Mouse (Mus musculus): ENCODE measurements around the gene 4930404N11Rik. TPM values are rescaled to one million over a fixed set of nuclear protein-coding genes. Genes with fewer than 3 reads are reported as not detected.

4930404N11Rik gene
- total RNA-seq, 2 experiments from 2014 or later: 0.92 to 0.99 TPM

GRCm38 (mm10) chr10:81383802-81384604, 18.4 kb upstream of the 4930404N11Rik start, which contains the start of the genes Dohh and Gm48551:
Dohh (plus strand) TSS chr10:81384428.
Gm48551 (plus strand) TSS chr10:81384466.
- peak; percentile 75 for ATAC-seq (replicated peaks; ENCODE audit: poor library complexity)

GRCm38 (mm10) chr10:81382039-81382438, 16.4 kb upstream of the 4930404N11Rik start:
- ATAC-seq (replicated peaks; ENCODE audit: poor library complexity): peak; percentile 52

- no peak for ATAC-seq (replicated peaks; ENCODE audit: poor library complexity)
These were observed 14.3 kb upstream of the 4930404N11Rik start for GRCm38 (mm10) chr10:81379809-81380378.

DNA sequence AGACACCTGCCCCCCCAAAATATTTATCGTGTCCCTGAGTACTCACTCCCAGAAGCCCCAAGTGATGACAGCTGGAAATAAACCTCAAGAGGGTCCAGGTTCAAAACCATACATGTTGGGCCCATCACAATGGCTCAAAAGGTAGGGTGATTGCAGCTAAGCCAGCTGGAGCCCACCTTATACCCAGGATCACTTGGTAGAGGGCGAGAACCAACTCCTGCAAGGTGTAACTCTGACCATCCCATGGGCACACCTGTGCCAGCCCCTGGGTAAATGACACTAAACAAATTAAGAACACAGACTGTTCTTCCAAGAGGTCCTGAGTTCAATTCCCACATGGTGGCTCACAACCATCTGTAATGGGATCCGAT, 13.6 kb upstream of the 4930404N11Rik start:
- no peak for ATAC-seq (replicated peaks; ENCODE audit: poor library complexity)

GRCm38 (mm10) chr10:81378553-81379182, 13.1 kb upstream of the 4930404N11Rik start:
- peak; percentile 81 for ATAC-seq (replicated peaks; ENCODE audit: poor library complexity)

DNA sequence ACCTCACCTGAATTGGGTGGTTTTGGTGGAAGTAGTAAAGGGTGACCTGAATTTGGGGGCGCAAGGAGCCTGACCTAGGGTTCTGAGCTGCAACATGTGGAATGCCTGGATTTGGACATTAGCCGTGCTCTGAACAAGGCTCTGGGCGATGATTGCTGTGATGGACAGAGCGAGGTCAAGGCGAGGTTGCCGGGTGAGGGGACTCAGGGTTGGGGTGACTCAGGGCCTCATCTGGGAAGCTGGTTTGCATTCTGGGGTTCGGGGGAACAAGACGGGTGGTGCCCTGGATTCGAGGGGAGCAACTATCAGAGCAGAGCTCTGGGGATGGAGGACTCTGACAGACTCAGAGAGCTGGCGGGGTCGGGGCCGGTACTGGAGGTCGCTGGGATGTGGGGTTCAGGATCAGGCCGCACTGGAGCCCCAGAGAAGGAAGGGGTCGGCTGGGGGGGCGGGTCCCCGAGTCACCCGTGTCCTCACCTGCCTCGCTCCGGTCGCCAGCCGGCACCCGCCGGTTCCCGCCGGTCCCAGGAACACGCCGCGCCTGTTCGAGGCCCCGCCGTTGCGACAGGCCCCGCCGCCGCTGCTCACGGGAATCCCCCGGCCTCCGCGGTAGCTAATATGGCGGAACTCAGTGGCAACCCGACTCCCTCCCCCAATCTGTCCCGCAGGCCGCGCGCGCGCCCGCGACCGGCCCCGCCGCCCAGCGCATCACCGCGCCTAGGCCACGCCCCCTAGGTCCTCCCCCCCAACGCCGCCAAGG, 12.4 kb upstream of the 4930404N11Rik start, which contains the start of gene Fzr1:
Fzr1 (minus strand) TSS at position 724 of the 760 bp plus-strand sequence.
- ATAC-seq (replicated peaks; ENCODE audit: poor library complexity): no peak

DNA sequence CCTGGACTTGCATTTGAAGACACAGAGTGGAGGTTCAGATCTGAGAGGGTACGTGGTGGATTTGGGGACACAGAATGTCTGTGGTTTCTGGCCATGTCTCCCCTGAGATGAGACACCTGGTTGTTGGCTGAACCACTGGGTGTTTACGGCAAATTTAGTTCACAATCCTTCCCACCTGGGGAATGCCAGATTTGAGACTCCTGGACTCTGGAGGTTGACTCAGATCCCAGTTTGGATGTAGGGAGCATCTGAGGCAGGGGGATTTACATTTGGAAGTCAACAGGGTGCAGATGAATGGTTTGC, 11.7 kb upstream of the 4930404N11Rik start:
- no peak for ATAC-seq (replicated peaks; ENCODE audit: poor library complexity)

- ATAC-seq (replicated peaks; ENCODE audit: poor library complexity): no peak
These were observed 11.1 kb upstream of the 4930404N11Rik start for GRCm38 (mm10) chr10:81376561-81377361.

- no peak for ATAC-seq (replicated peaks; ENCODE audit: poor library complexity)
These were observed 9.7 kb upstream of the 4930404N11Rik start for GRCm38 (mm10) chr10:81375322-81375721.

GRCm38 (mm10) chr10:81367207-81367495, 1.5 kb upstream of the 4930404N11Rik start:
- no peak for ATAC-seq (replicated peaks; ENCODE audit: poor library complexity)

DNA sequence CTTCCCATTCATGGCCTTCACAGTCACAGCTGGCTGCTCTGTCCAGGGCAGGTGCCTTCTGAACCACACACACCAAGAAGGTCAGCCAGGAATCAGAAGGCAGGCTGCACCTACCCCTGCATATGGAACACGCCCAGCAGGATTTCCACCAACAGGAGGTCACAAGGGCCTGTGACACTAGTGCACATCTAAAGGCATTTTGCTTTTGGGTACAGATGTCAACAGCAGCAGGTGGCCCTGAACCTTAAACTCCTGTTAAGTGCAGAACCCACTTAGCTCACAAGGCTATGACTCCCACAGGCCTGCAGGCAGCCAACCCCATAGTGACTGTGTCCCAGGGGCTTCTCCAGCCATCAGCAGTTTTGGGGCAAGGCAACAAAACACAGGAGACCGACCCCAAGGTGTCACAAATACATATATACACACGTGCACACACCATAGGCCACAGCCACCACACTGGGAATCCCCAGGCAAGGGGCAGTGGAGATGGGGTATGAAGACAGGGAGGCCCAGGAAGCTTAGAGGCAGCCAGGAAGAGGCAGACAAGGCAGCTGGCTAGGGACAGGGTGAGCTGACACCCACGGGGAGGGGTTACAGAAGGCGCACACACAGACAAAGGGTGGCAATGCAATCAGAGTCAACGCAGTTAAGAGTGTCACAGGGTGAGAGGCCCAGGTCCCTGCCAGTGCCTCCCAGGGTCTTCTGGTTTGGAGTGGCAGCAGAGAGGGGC, 1.0 kb upstream of the 4930404N11Rik start:
- ATAC-seq (replicated peaks; ENCODE audit: poor library complexity): no peak

DNA sequence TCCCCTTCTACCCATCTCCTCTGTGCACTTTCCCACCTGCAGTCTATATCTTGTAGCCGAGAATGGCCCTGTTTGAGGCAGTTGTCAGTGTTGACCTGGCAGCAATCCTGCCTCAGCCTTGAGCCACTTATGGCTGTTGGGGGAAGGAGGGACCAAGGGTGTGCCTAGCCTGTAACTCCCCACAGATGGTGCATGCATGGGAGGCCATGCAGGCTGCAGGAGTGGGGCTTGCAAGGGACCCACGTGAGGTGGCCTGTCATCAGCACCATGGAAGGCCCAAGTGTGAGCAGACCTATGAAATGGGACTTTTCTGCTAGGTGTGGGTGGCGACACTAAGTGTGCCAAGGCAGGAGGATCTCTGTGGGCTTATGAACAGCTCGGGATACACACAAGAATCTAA, 543 bp downstream of the 4930404N11Rik start:
- ATAC-seq (replicated peaks; ENCODE audit: poor library complexity): no peak

DNA sequence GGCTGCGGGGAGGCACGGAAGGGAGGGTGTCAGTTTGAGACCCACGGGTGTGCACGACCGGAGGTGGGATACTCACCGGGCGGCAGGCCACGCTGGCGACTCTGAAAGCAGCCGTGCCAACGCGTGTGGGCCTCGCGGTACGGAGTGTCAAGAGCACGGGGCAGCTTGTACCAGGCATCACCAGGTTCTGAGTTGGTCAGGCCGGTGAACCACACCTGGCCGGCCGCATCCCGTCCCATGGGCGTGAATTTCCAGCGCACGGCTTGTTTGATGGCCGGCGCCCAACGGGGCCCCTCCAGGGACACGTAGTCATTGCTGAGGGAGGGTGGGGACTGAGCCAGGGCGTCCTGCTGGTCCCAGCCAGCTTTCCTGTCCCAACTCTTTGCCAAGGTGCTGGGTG, 950 bp downstream of the 4930404N11Rik start:
- ATAC-seq (replicated peaks; ENCODE audit: poor library complexity): no peak

DNA sequence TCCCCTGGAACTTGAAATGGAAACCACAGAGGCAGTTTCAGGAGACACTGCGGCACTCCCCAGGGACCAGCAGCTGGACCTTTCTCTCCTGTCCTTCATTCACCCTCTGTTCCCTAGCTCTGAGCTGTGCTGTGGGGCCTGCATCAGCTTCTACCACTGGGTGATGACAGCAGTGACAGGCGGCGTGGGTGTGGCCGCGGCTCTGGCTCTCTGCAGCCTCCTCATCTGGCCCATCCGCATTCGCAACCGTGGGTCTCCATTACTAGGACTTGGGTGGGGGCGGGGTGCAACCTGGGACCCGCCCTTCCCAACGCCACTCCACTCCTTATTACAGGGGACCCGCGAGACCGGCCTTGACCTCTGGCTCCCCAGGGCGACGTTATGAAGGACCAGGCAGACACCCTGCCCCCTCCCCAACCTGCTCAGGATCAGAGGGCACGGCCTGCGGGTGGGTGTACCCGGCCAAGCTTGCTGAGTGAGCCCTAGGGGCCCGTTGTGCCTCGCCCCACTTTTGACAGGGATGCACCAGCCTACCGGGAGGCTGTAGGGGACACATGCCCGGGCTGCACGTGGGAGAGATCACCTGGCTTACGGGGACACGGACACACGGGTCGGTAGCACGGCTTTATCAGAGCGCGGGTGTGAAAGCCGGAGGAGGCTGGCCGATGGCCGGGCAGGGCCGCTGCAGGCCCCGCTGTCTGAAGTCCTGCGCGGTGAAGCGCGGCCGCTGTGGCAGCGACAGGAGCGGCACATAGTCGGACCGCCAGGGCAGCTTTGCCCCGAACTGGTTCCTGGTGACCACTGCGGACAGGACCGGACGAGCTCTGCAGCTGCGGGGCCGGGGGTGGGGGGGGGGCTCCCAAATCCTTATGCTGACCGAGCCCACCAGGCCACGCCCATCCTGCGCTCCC, 1.9 kb downstream of the 4930404N11Rik start:
- no peak for ATAC-seq (replicated peaks; ENCODE audit: poor library complexity)

DNA sequence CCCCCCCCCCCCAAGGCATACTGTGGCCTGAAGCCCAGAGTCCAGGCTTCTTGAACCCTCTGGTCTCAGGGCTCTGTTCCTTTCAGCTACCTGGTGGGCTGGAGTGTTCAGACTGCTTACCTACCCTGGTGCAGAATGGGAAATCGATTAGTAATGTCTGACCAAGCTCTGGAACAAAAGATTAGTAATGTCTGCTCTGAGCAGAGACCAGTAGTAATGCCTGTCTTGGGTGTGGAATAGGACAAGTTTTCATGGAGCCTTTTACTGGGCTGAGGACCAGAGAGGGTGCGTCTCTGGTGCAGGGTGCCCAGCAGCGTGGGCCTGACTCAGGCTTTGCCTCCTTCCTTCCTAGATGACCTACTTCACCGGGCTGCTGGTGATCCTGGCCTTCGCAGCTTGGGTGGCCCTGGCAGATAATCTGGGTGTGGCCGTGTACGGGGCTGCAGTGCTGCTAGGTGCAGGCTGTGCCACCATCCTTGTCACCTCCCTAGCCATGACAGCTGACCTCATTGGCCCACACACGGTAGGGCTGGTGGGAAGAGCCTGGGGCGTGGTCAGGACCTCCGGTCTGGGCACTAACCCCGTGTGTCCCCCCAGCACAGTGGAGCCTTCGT, 3.2 kb downstream of the 4930404N11Rik start:
- peak; percentile 51 for ATAC-seq (replicated peaks; ENCODE audit: poor library complexity)

DNA sequence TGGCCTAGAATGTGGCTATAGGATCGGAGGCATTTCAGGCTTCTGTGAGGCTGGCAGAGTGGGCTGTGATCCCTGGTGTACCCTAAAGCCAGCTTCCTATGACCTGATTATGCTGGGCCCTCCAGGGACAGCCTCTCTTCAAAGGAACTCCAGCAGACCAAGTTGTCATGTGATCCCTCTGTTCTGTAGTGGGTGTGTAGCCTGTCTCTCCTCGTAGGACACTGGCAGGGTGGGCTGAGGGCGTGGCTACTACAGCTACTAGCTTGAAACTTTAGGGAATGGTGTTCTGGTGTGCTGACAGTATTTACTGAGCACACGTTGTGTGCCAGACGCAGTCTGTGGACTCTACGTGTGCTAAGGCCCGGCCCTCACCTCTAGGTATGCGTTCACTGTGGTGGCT, 4.9 kb downstream of the 4930404N11Rik start:
- ATAC-seq (replicated peaks; ENCODE audit: poor library complexity): no peak

DNA sequence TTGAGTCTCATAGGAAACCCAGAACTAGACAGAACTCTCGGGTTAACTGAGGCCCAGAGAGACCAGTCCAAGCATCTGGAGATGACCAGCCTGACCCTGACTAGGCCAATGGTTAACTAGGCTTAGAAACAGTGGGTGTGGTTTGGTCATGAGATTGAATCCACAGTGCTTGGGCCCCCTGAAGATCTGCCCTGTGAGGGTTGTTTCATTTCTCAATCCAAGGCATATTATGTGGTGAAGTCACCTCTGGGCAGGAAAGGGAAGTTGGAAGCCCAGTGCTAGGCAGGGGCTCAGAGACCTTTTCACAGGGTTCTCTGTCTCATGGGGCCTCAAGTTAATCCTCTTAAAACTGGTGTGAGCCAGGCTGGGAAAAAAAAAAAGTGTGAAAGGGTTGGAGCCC, 6.8 kb downstream of the 4930404N11Rik start:
- ATAC-seq (replicated peaks; ENCODE audit: poor library complexity): peak; percentile 29

DNA sequence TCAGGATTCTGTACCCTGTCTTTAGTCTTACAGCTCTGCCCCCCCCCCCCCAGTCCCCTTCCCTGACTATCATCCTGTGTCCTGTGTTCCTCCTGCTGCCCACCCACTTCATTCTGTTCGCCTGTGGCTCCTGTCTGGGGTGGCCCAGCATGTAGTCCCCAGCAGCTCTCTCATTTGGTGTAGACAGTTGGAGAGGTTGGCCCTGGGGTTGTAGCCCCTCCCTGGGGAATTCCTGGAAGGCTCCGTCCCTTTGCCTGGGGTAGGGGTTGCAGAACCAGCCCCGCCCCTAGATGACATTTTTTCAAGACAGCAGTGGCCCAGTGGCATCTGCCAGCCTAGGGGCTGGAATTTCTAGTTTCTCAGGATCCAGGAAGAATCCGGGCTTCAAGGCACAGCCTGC, 7.4 kb downstream of the 4930404N11Rik start:
- no peak for ATAC-seq (replicated peaks; ENCODE audit: poor library complexity)
